Mouse (Mus musculus) cerebellum, postnatal 25 days (tissue): ENCODE results near the gene Pnn.

ENCODE experiments used
- DNase-seq, 2 experiments: peaks; one replicate each; pipeline ENCODE4 v3.0.0; 2021; ENCODE audit warnings: mixed read lengths in 2 of 2

The Pnn gene

DNA sequence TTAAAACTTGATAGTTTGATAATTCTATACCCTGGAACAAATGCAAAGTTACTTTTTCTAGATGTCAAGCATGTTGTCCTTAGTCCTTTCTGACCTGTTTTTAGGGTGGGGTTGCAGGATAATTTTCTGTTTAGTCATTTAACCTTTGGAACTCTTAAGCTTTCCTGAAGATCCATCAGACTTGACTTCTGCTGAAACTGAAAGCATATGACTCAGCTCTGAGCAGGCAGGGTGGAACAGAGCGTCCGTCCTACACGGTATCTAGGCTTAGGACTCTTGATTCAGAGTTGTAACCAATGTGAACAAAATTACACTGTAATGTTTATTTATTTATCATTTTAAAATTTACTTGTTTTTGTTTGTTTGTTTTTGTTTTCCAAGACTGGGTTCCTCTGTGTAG is 11.2 kb downstream of the Pnn start:
- DNase-seq, result no peak

DNA sequence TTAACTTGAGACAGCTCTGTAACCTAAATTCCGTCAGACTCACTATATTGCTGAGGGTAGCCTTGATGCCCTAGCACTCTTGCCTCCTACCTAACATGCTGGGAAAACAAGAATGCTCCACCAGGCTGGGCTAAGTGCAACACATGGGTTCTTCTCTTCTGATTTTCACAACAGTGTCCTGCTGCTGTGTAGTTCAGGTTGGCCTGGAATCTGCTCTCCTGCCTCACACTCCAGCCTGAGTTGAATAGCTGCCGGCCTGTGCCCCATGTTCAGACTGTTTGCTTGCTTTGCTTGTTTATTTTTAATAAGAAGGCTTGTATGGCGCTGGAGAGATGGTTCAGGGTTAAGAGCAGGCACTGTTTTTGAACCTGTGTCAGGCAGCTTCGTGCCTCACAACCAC is 13.8 kb downstream of the Pnn start:
- DNase-seq, result no peak

- DNase-seq, result no peak
Observed at GRCm38 (mm10) chr12:59084446-59084845, 17.8 kb downstream of the Pnn start.

DNA sequence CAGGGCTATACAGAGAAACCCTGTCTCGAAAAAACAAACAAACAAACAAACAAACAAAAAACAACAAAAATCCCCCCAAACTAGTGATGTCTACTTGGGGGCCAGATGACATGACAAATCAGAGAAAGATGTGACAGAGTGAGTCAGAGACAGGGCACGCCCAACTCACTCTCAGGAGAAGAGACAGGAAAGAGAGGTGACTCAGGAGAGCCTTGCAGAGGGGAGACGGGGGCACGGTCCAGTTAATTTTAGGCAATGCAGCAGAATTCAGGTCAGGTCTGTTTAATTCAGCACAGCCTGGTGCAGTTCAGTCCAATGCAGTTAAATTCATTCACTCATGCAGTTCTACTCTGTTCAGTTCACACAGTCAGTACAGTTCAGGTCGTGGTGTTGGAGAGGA is 19.5 kb downstream of the Pnn start:
- no peak for DNase-seq

DNA sequence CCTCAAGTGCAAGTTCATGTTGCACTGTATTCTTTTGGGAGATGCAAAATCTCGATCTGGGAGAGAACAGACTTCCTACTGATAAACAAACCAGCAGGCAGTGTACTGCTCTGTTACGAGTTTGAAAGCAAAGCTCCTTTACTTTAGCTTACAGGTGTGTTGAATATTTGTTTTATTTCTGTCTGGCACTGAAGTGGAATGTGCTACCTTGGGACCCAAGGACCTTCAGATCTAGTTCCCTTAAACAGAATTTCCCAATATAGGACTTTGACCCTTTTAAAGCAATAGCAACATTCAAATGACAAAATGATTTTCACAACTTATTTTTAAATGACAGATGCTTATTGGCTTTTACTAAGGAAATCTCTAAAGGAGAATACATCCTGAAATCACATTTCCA is 26.9 kb downstream of the Pnn start:
- DNase-seq, result no peak

GRCm38 (mm10) chr12:59095104-59096025 is 28.7 kb downstream of the Pnn start, which contains the start of gene Mia2:
Gene Mia2 (plus strand): TSS chr12:59095799.
- DNase-seq, result no peak

- no peak for DNase-seq
Observed at GRCm38 (mm10) chr12:59104771-59105170, 38.1 kb downstream of the Pnn start.

DNA sequence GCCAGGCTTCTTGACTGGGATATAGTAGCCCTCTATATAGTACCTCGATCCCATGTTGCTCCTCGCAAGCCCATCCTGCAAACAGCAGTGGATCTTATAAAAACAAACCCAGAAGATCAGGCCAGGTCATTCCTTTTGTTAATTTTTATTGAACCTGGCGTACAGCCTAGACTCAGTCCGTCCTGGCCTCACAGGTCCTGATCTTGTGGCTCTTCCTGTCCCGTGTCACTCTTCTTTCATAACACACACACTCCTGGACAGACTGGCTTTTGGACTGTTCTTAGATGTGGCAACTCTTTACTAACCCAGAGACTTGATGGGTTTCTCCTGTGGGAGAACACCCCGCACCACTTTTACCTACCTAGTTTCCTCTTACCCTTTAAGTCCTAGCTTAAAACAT is 39.2 kb downstream of the Pnn start:
- DNase-seq, result no peak

DNA sequence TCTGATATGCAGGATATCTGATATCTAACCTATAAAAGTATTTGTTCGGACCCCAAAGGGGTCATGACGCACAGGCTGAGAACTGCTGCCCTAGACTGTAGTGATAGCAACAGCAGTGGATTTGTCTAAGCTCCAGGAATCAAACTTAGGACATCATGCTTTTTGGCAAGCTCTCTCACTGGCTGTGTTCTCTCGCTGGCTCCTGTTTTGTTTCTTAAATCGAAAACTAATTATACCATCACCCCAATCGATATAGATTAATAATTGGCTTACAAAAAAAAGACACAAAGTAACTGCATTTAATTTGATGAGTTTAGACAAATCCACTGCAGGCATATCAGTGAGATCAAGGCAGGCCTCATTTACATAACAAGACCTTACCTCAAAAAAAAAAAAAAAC is 39.8 kb downstream of the Pnn start:
- no peak for DNase-seq

GRCm38 (mm10) chr12:59107926-59108325 is 41.2 kb downstream of the Pnn start:
- DNase-seq, result no peak

- DNase-seq, result no peak
Observed at GRCm38 (mm10) chr12:59117184-59117583, 50.5 kb downstream of the Pnn start.
